Mouse (Mus musculus): Measurements from ENCODE around the gene Pcyt1a.

- TF ChIP-seq CTCF (IDR thresholded peaks at IDR 0.05; ENCODE audit: extremely low read depth, insufficient read depth, low read length) (no peak), POLR2A (IDR thresholded peaks at IDR 0.05; ENCODE audit: extremely low read depth, insufficient read depth, low read length) (no peak)
Observed at GRCm38 (mm10) chr16:32453102-32453501, 22.4 kb downstream of the Pcyt1a start.

Measured in cortical plate, adult 2 months (tissue).